Mouse (Mus musculus) midbrain, postnatal 0 days (tissue): ENCODE data around the gene Cdkl2. TPM values are rescaled to one million over a fixed set of nuclear protein-coding genes. Genes with fewer than 3 reads are reported as not detected.

Experiments
- ATAC-seq: fragments of 200-750 bp; cut with Nextera tagmentation; 2 replicates; pipeline ENCODE4 v1.8.0; 2017; ENCODE audit warnings: moderate number of reproducible peaks, mild to moderate bottlenecking, moderate TSS enrichment, moderate library complexity; ENCODE audit not compliant: low FRiP score
- DNase-seq: peaks from one replicate; pipeline ENCODE4 v3.0.0-alpha.2; 2015; ENCODE audit warnings: low spot score
- H3K27ac ChIP-seq: fragments of 300-500 bp; sonication (generic); 2 replicates; pipeline ENCODE4 v1.5.1; 2014; ENCODE audit warnings: low read depth, mild to moderate bottlenecking, low read length, mixed read lengths
- H3K27me3 ChIP-seq: fragments of 300-500 bp; sonication (generic); 2 replicates; pipeline ENCODE4 v1.6.1; 2014; ENCODE audit warnings: low read length, control low read depth, mixed read lengths; ENCODE audit not compliant: insufficient read depth
- H3K36me3 ChIP-seq: fragments of 300-500 bp; sonication (generic); 2 replicates; pipeline ENCODE4 v1.6.1; 2014; ENCODE audit warnings: low read length, control low read depth, mixed read lengths; ENCODE audit not compliant: insufficient read depth
- H3K4me1 ChIP-seq: fragments of 300-500 bp; sonication (generic); 2 replicates; pipeline ENCODE4 v1.6.1; 2014; ENCODE audit warnings: mild to moderate bottlenecking, control low read depth, antibody characterized with exemption, low read length, mixed read lengths; ENCODE audit not compliant: insufficient read depth
- H3K4me2 ChIP-seq: fragments of 300-500 bp; sonication (generic); 2 replicates; pipeline ENCODE4 v1.6.1; 2014; ENCODE audit warnings: low read depth, mild to moderate bottlenecking, low read length, mixed read lengths; ENCODE audit not compliant: poor library complexity, severe bottlenecking
- H3K4me3 ChIP-seq: fragments of 300-500 bp; sonication (generic); 2 replicates; pipeline ENCODE4 v1.5.1; 2014; ENCODE audit warnings: low read depth, mild to moderate bottlenecking, low read length, moderate library complexity
- H3K9ac ChIP-seq: fragments of 300-500 bp; sonication (generic); replicated peaks from 2 replicates; pipeline ENCODE4 v1.6.1; 2014; ENCODE audit warnings: mild to moderate bottlenecking, low read length, moderate library complexity, mixed read lengths; ENCODE audit not compliant: poor library complexity, severe bottlenecking
- H3K9me3 ChIP-seq: fragments of 300-500 bp; sonication (generic); 2 replicates; pipeline ENCODE4 v1.6.1; 2016; ENCODE audit warnings: low read length, control low read depth
- CTCF ChIP-seq: IDR thresholded peaks from 2 replicates; pipeline ENCODE4 v1.5.1; 2016; ENCODE audit warnings: antibody characterized with exemption, mild to moderate bottlenecking
- WGBS: fragments of 180-500 bp; shearing (Covaris S2); extraction: QIAGEN DNeasy Blood & Tissue Kit; methylation state at CpG from one replicate; pipeline ENCODE4 v1.1.7; 2014; 5-methylcytosine and 5-hydroxymethylcytosine counted together
- polyA plus RNA-seq: library from polyadenylated mRNA; unstranded; fragments of >200 nt; fragmentation: Nextera tagmentation; extraction: Ambion mirVana; gene quantifications from 2 replicates; pipeline ENCODE4 v1.2.1, GENCODE M21; 2015
- total RNA-seq: library from RNA; depleted of rRNA; stranded (reverse); fragments of >200 nt; gene quantifications from 2 replicates; pipeline ENCODE4 v1.2.3, GENCODE M21; 2014

Gene Cdkl2
- total and polyA plus RNA-seq, 2 experiments from 2014 or later = 20.3 to 33.8 TPM

DNA sequence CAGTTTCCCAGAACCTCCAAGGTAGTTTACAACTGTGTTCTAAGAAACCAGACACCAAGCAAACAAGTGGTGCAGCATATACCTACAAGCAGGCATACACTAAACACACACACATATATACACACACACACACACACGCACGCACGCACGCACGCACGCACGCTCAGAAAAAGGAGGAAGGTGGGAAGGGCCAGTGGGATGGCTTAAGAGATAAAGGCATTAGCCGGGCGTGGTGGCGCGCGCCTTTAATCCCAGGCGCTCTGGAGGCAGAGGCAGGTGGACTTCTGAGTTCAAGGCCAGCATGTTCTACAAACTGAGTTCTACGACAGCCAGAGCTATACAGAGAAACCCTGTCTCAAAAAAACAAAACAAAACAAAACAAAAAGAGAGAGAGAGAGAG, 30.4 kb upstream of the Cdkl2 start:
- Histone ChIP-seq H3K9ac (no peak overlapping the region), H3K4me1 (no peaks in the 10 kb centered on the region), H3K4me2 (no peak overlapping the region), H3K9me3 (no peaks in the 10 kb centered on the region), H3K27me3 (no peaks in the 10 kb centered on the region), H3K36me3 (peaks cover 5% of the 10 kb centered on the region; the same call in 1 of the 2 replicates), H3K27ac (no peak overlapping the region), H3K4me3 (no peak overlapping the region)
- 90% methylated on average over 14 of the region's 14 CpGs for WGBS
- ATAC-seq = no peak
- TF ChIP-seq CTCF = no peak
- DNase-seq = no peak

DNA sequence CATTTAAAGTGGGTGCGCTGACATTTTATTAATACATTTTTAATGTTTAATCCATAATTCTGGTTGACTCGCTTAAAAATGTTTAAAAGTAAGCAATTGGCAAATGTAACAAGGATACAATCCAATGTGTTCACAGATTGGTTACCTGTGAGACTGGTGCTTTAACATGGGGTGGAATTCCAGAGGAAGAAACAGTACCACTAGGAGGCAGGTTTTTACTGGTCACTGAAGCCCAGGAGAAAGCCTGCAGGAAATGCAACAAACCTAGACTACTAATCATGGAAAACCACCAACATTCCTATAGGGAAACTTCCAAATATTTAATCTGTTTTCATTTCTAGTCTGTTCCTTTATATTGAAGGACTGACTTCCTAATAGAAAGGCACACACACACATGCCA, 19.5 kb upstream of the Cdkl2 start:
- Histone ChIP-seq H3K36me3 (peaks cover 35% of the 10 kb centered on the region), H3K4me3 (no peak overlapping the region), H3K4me1 (no peaks in the 10 kb centered on the region), H3K9me3 (no peaks in the 10 kb centered on the region), H3K27ac (no peak overlapping the region), H3K4me2 (no peak overlapping the region), H3K9ac (no peak overlapping the region), H3K27me3 (no peaks in the 10 kb centered on the region)
- DNase-seq (no peak), ATAC-seq (no peak)
- peak; percentile 39 for TF ChIP-seq CTCF
- WGBS = 92% methylated on average over 2 of the region's 2 CpGs

DNA sequence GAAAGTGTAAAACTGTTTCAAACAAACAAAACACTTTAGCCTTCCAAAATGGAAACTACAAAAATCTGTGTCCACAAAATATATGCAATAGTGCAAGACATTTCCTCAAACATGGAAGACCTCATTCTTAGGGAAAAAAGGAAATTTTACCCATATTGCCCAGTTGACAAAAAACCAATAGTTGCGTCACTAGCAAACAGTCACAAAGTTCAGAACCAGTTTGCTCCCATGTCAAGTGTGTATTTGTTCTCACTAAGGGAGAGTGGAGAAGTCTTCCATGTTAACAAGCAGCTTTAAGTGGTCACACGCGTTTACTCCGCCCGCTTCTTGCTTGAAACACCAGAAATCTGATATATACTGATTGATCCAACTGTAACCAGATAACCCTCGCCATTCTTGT, 9.2 kb upstream of the Cdkl2 start:
- no peak overlapping the region for H3K4me2 ChIP-seq
- WGBS = 97% methylated on average over 6 of the region's 6 CpGs
- ATAC-seq (no peak), DNase-seq (no peak)
- H3K9me3 ChIP-seq = no peaks in the 10 kb centered on the region
- H3K4me3 ChIP-seq = no peak overlapping the region
- TF ChIP-seq CTCF = no peak
- no peaks in the 10 kb centered on the region for H3K27me3 ChIP-seq
- peaks cover 34% of the 10 kb centered on the region for H3K36me3 ChIP-seq
- H3K4me1 ChIP-seq = no peaks in the 10 kb centered on the region
- no peak overlapping the region for H3K9ac ChIP-seq
- H3K27ac ChIP-seq = no peak overlapping the region

- peaks cover 10% of the 10 kb centered on the region; the same call in 1 of the 2 replicates for H3K36me3 ChIP-seq
- TF ChIP-seq CTCF = no peak
- no peak overlapping the region for H3K9ac ChIP-seq
- 83% methylated on average over 3 of the region's 3 CpGs for WGBS
- H3K27me3 ChIP-seq = no peaks in the 10 kb centered on the region
- DNase-seq = no peak
- ATAC-seq = no peak
- no peak overlapping the region for H3K4me2 ChIP-seq
- H3K9me3 ChIP-seq = no peaks in the 10 kb centered on the region
- no peak overlapping the region for H3K4me3 ChIP-seq
- H3K27ac ChIP-seq = no peak overlapping the region
- H3K4me1 ChIP-seq = no peaks in the 10 kb centered on the region
Observed at GRCm38 (mm10) chr5:92050419-92050818, 6.7 kb upstream of the Cdkl2 start.

DNA sequence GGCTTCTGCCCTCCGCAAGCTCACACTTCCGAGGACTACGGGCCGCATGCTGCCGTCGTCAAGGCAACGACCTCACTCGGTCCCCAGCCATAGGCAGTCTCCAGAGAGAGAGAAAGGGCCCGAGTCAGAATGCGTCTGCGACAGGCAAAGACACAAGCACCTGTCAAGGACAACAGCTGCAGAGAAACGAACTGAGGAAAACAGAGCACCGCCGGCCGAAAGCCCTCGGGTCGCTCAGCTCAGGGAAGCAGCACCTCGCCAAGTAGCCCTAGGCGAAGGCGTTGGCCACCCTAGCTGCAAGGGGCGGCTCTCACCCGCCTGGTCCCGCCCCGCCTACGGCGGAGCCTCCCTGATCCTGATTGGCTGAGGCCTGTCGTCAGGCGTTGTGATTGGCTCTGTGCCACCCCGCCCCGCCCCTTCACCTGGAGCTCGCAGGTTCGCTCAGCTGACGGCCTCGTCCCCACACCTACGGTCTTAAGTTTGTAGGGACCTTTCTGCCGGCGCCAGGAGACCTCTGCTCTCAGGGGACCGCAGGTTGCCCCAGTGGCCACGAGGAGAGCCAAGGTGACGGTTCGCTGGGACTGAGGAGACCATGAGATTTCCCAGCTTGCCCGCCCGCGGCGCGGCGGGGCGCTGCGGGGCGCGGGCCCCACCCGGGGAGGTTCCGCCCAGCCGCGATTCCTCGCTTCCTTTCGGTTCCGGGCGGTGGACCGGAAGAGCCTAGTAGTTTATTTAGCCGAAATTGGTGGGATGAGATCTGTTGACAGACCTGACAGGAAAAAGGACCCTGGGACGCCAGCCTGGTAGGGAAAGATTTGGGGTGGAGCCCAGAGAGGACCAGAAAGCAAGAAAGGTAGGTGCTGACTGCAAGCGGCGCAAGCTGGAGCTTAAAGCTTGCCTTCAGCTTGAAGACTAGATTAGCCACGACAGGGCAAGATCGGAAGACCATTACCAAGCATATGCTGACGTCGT, 1.0 kb downstream of the Cdkl2 start:
- TF ChIP-seq CTCF = no peak
- Histone ChIP-seq H3K4me1 (0 out of 2 replicates have a peak, but pooled peaks cover 2% of the 10 kb centered on the region), H3K9ac (peak overlapping the region; percentile 75), H3K4me3 (peak overlapping the region; percentile 65), H3K27me3 (no peaks in the 10 kb centered on the region), H3K27ac (peak overlapping the region; percentile 75), H3K36me3 (no peaks in the 10 kb centered on the region), H3K4me2 (peak overlapping the region; percentile 83), H3K9me3 (no peaks in the 10 kb centered on the region)
- DNase-seq (peak; percentile 92), ATAC-seq (peak; percentile 99)
- under 1% methylated on average over 68 of the region's 68 CpGs for WGBS

DNA sequence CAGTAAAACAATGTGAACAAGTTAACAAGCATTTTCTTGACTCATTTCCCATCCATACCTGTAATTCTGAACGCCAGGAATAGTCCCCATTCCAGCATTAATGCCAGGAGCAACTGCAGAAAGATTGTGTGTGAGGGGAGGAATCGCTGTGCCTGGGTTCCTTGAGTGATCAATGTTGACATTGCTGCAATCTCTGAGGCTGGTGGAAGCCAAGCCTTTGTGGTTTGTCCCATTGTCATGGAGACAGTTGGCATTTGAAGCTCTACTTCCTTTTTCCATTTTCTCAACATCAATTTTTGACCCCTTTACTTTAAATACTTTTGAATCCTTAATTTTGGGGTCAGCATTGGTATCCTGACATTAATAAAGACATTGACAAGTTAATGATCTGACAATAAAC, 23.7 kb downstream of the Cdkl2 start:
- TF ChIP-seq CTCF = no peak
- WGBS = 68% methylated on average over 2 of the region's 2 CpGs
- Histone ChIP-seq H3K9ac (no peak overlapping the region), H3K9me3 (no peaks in the 10 kb centered on the region), H3K4me2 (no peak overlapping the region), H3K4me1 (no peaks in the 10 kb centered on the region), H3K27me3 (no peaks in the 10 kb centered on the region), H3K4me3 (no peak overlapping the region), H3K27ac (no peak overlapping the region), H3K36me3 (peaks cover 8% of the 10 kb centered on the region; the same call in 1 of the 2 replicates)
- DNase-seq (no peak), ATAC-seq (no peak)
